Mouse (Mus musculus) midbrain, postnatal 0 days (tissue): ENCODE data around the gene Lhb. TPM values are rescaled to one million over a fixed set of nuclear protein-coding genes. Genes with fewer than 3 reads are reported as not detected.

Experiments
- ATAC-seq: fragments of 200-750 bp; cut with Nextera tagmentation; 2 replicates; pipeline ENCODE4 v1.8.0; 2017; ENCODE audit warnings: moderate number of reproducible peaks, mild to moderate bottlenecking, moderate TSS enrichment, moderate library complexity; ENCODE audit not compliant: low FRiP score
- DNase-seq: peaks from one replicate; pipeline ENCODE4 v3.0.0-alpha.2; 2015; ENCODE audit warnings: low spot score
- H3K27ac ChIP-seq: fragments of 300-500 bp; sonication (generic); 2 replicates; pipeline ENCODE4 v1.5.1; 2014; ENCODE audit warnings: low read depth, mild to moderate bottlenecking, low read length, mixed read lengths
- H3K27me3 ChIP-seq: fragments of 300-500 bp; sonication (generic); 2 replicates; pipeline ENCODE4 v1.6.1; 2014; ENCODE audit warnings: low read length, control low read depth, mixed read lengths; ENCODE audit not compliant: insufficient read depth
- H3K36me3 ChIP-seq: fragments of 300-500 bp; sonication (generic); 2 replicates; pipeline ENCODE4 v1.6.1; 2014; ENCODE audit warnings: low read length, control low read depth, mixed read lengths; ENCODE audit not compliant: insufficient read depth
- H3K4me1 ChIP-seq: fragments of 300-500 bp; sonication (generic); 2 replicates; pipeline ENCODE4 v1.6.1; 2014; ENCODE audit warnings: mild to moderate bottlenecking, control low read depth, antibody characterized with exemption, low read length, mixed read lengths; ENCODE audit not compliant: insufficient read depth
- H3K4me2 ChIP-seq: fragments of 300-500 bp; sonication (generic); 2 replicates; pipeline ENCODE4 v1.6.1; 2014; ENCODE audit warnings: low read depth, mild to moderate bottlenecking, low read length, mixed read lengths; ENCODE audit not compliant: poor library complexity, severe bottlenecking
- H3K4me3 ChIP-seq: fragments of 300-500 bp; sonication (generic); 2 replicates; pipeline ENCODE4 v1.5.1; 2014; ENCODE audit warnings: low read depth, mild to moderate bottlenecking, low read length, moderate library complexity
- H3K9ac ChIP-seq: fragments of 300-500 bp; sonication (generic); replicated peaks from 2 replicates; pipeline ENCODE4 v1.6.1; 2014; ENCODE audit warnings: mild to moderate bottlenecking, low read length, moderate library complexity, mixed read lengths; ENCODE audit not compliant: poor library complexity, severe bottlenecking
- H3K9me3 ChIP-seq: fragments of 300-500 bp; sonication (generic); 2 replicates; pipeline ENCODE4 v1.6.1; 2016; ENCODE audit warnings: low read length, control low read depth
- CTCF ChIP-seq: IDR thresholded peaks from 2 replicates; pipeline ENCODE4 v1.5.1; 2016; ENCODE audit warnings: antibody characterized with exemption, mild to moderate bottlenecking
- WGBS: fragments of 180-500 bp; shearing (Covaris S2); extraction: QIAGEN DNeasy Blood & Tissue Kit; methylation state at CpG from one replicate; pipeline ENCODE4 v1.1.7; 2014; 5-methylcytosine and 5-hydroxymethylcytosine counted together
- polyA plus RNA-seq: library from polyadenylated mRNA; unstranded; fragments of >200 nt; fragmentation: Nextera tagmentation; extraction: Ambion mirVana; gene quantifications from 2 replicates; pipeline ENCODE4 v1.2.1, GENCODE M21; 2015
- total RNA-seq: library from RNA; depleted of rRNA; stranded (reverse); fragments of >200 nt; gene quantifications from 2 replicates; pipeline ENCODE4 v1.2.3, GENCODE M21; 2014

Gene Lhb
- total and polyA plus RNA-seq, 2 experiments from 2014 or later = 0.32 TPM; not detected in 1

DNA sequence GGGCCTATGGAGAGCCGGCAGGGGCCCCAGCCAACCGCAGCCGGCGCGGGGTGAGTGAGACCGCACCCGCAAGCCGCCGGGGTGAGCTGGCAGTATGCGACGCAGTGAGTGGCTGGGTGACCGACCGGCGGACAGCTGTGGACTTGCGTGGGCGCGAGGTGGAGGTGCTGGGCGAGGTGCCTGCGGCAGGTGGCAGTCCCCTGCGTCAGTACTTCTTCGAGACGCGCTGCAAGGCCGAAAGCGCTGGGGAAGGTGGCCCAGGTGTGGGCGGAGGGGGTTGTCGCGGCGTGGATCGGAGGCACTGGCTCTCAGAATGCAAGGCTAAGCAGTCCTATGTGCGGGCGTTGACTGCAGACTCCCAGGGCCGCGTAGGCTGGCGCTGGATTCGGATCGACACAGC is 5.0 kb upstream of the Lhb start:
- Histone ChIP-seq H3K9ac (peak overlapping the region; percentile 33; the same call in 1 of the 2 replicates), H3K4me1 (peaks cover 3% of the 10 kb centered on the region; the same call in 1 of the 2 replicates), H3K9me3 (no peaks in the 10 kb centered on the region), H3K27me3 (peaks cover 88% of the 10 kb centered on the region), H3K27ac (no peak overlapping the region), H3K4me2 (peak overlapping the region; percentile 26), H3K36me3 (no peaks in the 10 kb centered on the region), H3K4me3 (no peak overlapping the region; the same call in 1 of the 2 replicates)
- no peak for TF ChIP-seq CTCF
- no peak for DNase-seq
- 9% methylated on average over 36 of the region's 37 CpGs for WGBS
- ATAC-seq = no peak

- DNase-seq = no peak
- Histone ChIP-seq H3K4me2 (no peak overlapping the region), H3K27me3 (peaks cover 70% of the 10 kb centered on the region), H3K36me3 (peaks cover 22% of the 10 kb centered on the region), H3K9ac (no peak overlapping the region), H3K4me3 (no peak overlapping the region), H3K9me3 (no peaks in the 10 kb centered on the region), H3K27ac (no peak overlapping the region), H3K4me1 (peaks cover 3% of the 10 kb centered on the region; the same call in 1 of the 2 replicates)
- TF ChIP-seq CTCF = no peak
- no peak for ATAC-seq
- WGBS = 10% methylated on average over 13 of the region's 13 CpGs
These were observed 2.6 kb upstream of the Lhb start for GRCm38 (mm10) chr7:45417962-45418492.

- Histone ChIP-seq H3K9me3 (no peaks in the 10 kb centered on the region), H3K27ac (no peak overlapping the region), H3K4me1 (no peaks in the 10 kb centered on the region), H3K4me2 (no peak overlapping the region), H3K9ac (no peak overlapping the region), H3K27me3 (peaks cover 50% of the 10 kb centered on the region), H3K4me3 (no peak overlapping the region), H3K36me3 (peaks cover 42% of the 10 kb centered on the region)
- WGBS = 20% methylated on average over 26 of the region's 27 CpGs
- DNase-seq (no peak), ATAC-seq (no peak)
- no peak for TF ChIP-seq CTCF
These were observed 583 bp upstream of the Lhb start for GRCm38 (mm10) chr7:45419859-45420614.

- Histone ChIP-seq H3K9me3 (no peaks in the 10 kb centered on the region), H3K9ac (no peak overlapping the region), H3K4me1 (no peaks in the 10 kb centered on the region), H3K4me3 (no peak overlapping the region), H3K4me2 (no peak overlapping the region), H3K27ac (no peak overlapping the region), H3K27me3 (peaks cover 38% of the 10 kb centered on the region), H3K36me3 (peaks cover 49% of the 10 kb centered on the region)
- TF ChIP-seq CTCF = no peak
- WGBS = 94% methylated on average over 14 of the region's 14 CpGs
- DNase-seq = no peak
- ATAC-seq = no peak
These were observed 574 bp downstream of the Lhb start for GRCm38 (mm10) chr7:45421194-45421593.

DNA sequence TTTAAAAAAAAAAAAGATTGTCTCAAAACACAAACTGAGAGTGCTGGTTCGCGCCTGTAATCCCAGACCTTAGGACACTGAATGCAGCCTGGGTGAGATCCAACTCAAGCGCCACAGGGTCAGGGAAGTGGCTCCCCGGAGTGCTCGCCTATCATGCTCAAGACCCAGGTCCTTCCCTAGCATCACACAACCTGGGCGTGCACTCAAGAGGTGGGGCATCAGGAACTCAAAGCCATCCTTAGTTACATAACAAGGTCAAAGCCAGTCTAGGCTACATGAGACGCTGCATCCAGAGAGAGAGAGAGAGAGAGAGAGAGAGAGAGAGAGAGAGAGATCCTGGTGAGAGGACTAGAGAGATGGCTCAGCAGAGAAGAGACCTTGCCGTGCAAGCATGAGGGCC is 5.9 kb downstream of the Lhb start:
- H3K4me2 ChIP-seq = no peak overlapping the region
- no peak overlapping the region for H3K27ac ChIP-seq
- no peak for DNase-seq
- TF ChIP-seq CTCF = no peak
- H3K27me3 ChIP-seq = no peaks in the 10 kb centered on the region
- no peak for ATAC-seq
- no peak overlapping the region for H3K4me3 ChIP-seq
- no peaks in the 10 kb centered on the region for H3K4me1 ChIP-seq
- WGBS = 93% methylated on average over 8 of the region's 8 CpGs
- peaks cover 86% of the 10 kb centered on the region for H3K36me3 ChIP-seq
- H3K9me3 ChIP-seq = no peaks in the 10 kb centered on the region
- H3K9ac ChIP-seq = no peak overlapping the region

DNA sequence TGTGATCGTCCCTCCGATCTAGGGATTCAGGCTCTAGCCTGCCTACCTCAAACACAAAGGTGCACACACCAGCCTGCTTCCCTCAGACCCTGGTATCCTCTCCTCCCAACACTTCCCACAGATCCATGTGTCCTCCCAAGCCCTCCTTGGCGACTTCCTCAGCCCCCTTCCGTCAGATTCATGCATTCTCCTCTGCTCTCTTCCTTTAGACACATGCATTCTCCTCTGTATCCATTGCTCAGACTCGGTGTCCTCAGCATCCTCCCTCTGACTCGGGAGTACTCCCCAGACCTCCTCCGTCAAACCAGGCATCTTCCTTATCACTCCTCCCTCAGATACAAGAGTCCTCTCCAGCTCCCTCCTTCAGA is 13.2 kb downstream of the Lhb start:
- Histone ChIP-seq H3K36me3 (peaks cover 28% of the 10 kb centered on the region), H3K9me3 (no peaks in the 10 kb centered on the region), H3K27ac (peak overlapping the region; percentile 65), H3K4me2 (peak overlapping the region; percentile 95), H3K27me3 (no peaks in the 10 kb centered on the region), H3K4me1 (peaks cover 15% of the 10 kb centered on the region; the same call in 1 of the 2 replicates), H3K9ac (peak overlapping the region; percentile 66), H3K4me3 (peak overlapping the region; percentile 67)
- DNase-seq = no peak
- no peak for ATAC-seq
- TF ChIP-seq CTCF = no peak
- under 1% methylated on average over 7 of the region's 7 CpGs for WGBS
